Mouse (Mus musculus) G1E (cell line): ENCODE data around the gene Grin2c. TPM values are rescaled to one million over a fixed set of nuclear protein-coding genes. Genes with fewer than 3 reads are reported as not detected.

ENCODE experiments used
- ATAC-seq: 2 replicates; pipeline ENCODE4 v1.8.0; 2016; ENCODE audit warnings: mild to moderate bottlenecking; ENCODE audit not compliant: insufficient number of reproducible peaks, poor library complexity, low FRiP score, severe bottlenecking; ENCODE audit errors: extremely low read depth
- DNase-seq: peaks from one replicate; pipeline ENCODE4 v3.0.0; 2012; ENCODE audit warnings: low spot score
- H3K27me3 ChIP-seq: 2 replicates; pipeline ENCODE4 v1.6.1; 2012; ENCODE audit warnings: mild to moderate bottlenecking, low read length, inconsistent platforms; ENCODE audit not compliant: insufficient read depth
- H3K36me3 ChIP-seq: replicated peaks from 2 replicates; pipeline ENCODE3; 2012; ENCODE audit warnings: mild to moderate bottlenecking, inconsistent platforms
- H3K4me1 ChIP-seq: 2 replicates; pipeline ENCODE4 v1.6.1; 2012; ENCODE audit warnings: low read depth, low read length, inconsistent platforms, mixed read lengths; ENCODE audit not compliant: insufficient read depth
- H3K4me3 ChIP-seq: 2 replicates; pipeline ENCODE4 v1.5.1; 2012; ENCODE audit warnings: low read depth, mild to moderate bottlenecking, inconsistent platforms, low read length, moderate library complexity, mixed read lengths
- H3K9me3 ChIP-seq: replicated peaks from 2 replicates; pipeline ENCODE4 v1.6.1; 2012; ENCODE audit warnings: inconsistent platforms
- CTCF ChIP-seq: IDR thresholded peaks from 2 replicates; pipeline ENCODE4 v1.5.1; 2012; ENCODE audit warnings: low read depth, low read length, inconsistent platforms, mixed read lengths
- GATA1 ChIP-seq: IDR thresholded peaks from 2 replicates; pipeline ENCODE4 v1.6.1; 2012; ENCODE audit warnings: borderline replicate concordance, low read length, inconsistent platforms, mixed read lengths
- GATA2 ChIP-seq: IDR thresholded peaks from 2 replicates; pipeline ENCODE4 v1.6.1; 2012; ENCODE audit warnings: low read depth, low read length, inconsistent platforms, borderline replicate concordance
- POLR2AphosphoS5 ChIP-seq: IDR thresholded peaks from 2 replicates; pipeline ENCODE4 v1.6.1; 2012; ENCODE audit warnings: low read depth, low read length, inconsistent platforms; ENCODE audit not compliant: insufficient replicate concordance
- TAL1 ChIP-seq: conservative IDR thresholded peaks from 2 replicates; pipeline ENCODE4 v1.6.1; 2012; ENCODE audit warnings: low read depth, low read length, inconsistent platforms, mixed read lengths
- polyA plus RNA-seq: library from polyadenylated mRNA; stranded (reverse); fragments of >175 nt; gene quantifications from 2 replicates; pipeline ENCODE4 v1.2.3, GENCODE M21; 2012
- total RNA-seq, 2 experiments: library from RNA; stranded (forward) in 1 of 2; stranded (reverse) in 1 of 2; fragments of 200-1000 nt in 1 of 2; fragments of >200 nt in 1 of 2; fragmentation: Nextera tagmentation in 1 of 2; gene quantifications; 2 replicates each; pipeline ENCODE4 v1.2.3; 2014 to 2017

Grin2c gene
- total and polyA plus RNA-seq, 3 experiments = 0.53 TPM; not detected in 2

- H3K9me3 ChIP-seq = peaks cover 5% of the 10 kb centered on the region; the same call in 1 of the 2 replicates
- TF ChIP-seq POLR2AphosphoS5 = no peak
- no peak for TF ChIP-seq GATA2
- TF ChIP-seq GATA1 = no peak
- TF ChIP-seq TAL1 = no peak
- TF ChIP-seq CTCF = no peak
- ATAC-seq (0 out of 2 replicates have a peak, but pooled peaks have one; percentile 9), DNase-seq (no peak)
- H3K27me3 ChIP-seq = peaks cover 20% of the 10 kb centered on the region; the same call in 1 of the 2 replicates
- no peak overlapping the region for H3K4me3 ChIP-seq
- peaks cover 72% of the 10 kb centered on the region for H3K36me3 ChIP-seq
- peaks cover 44% of the 10 kb centered on the region for H3K4me1 ChIP-seq
Observed at GRCm38 (mm10) chr11:115269330-115270066, 2.5 kb upstream of the Grin2c start.

DNA sequence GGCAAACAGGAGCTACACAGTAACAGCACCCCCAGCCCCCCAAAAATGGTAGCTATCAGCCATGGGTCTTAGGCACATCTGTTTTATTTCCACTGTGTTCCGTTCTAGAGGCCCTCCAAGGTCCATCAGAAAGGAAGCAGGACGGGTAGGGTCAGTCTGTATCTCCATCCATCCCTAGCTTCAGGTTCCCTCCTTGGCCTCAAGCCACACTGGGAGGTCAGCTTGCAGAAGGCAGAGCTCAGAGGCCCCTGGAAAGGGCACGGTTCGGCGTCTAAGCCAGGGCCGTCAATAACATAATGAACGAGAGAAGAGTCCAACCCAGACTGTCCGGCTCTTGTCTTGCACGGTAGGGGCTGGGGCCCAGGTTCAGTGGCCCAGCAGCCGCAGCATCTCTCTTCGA, 915 bp upstream of the Grin2c start:
- H3K4me1 ChIP-seq = peaks cover 30% of the 10 kb centered on the region
- H3K9me3 ChIP-seq = peaks cover 5% of the 10 kb centered on the region; the same call in 1 of the 2 replicates
- TF ChIP-seq GATA2 (no peak), GATA1 (no peak), CTCF (no peak), TAL1 (no peak), POLR2AphosphoS5 (no peak)
- peaks cover 56% of the 10 kb centered on the region for H3K36me3 ChIP-seq
- DNase-seq (no peak), ATAC-seq (no peak)
- H3K4me3 ChIP-seq = no peak overlapping the region
- H3K27me3 ChIP-seq = peaks cover 26% of the 10 kb centered on the region

- Histone ChIP-seq H3K9me3 (peaks cover 5% of the 10 kb centered on the region; the same call in 1 of the 2 replicates), H3K4me3 (no peak overlapping the region), H3K36me3 (peaks cover 40% of the 10 kb centered on the region), H3K27me3 (peaks cover 39% of the 10 kb centered on the region), H3K4me1 (peaks cover 21% of the 10 kb centered on the region)
- TF ChIP-seq CTCF (no peak), GATA1 (no peak), TAL1 (no peak), GATA2 (no peak), POLR2AphosphoS5 (no peak)
- ATAC-seq (no peak), DNase-seq (no peak)
Observed at GRCm38 (mm10) chr11:115266400-115266778, 654 bp downstream of the Grin2c start.

GRCm38 (mm10) chr11:115265771-115266399, 1.2 kb downstream of the Grin2c start:
- Histone ChIP-seq H3K27me3 (peaks cover 44% of the 10 kb centered on the region), H3K36me3 (peaks cover 35% of the 10 kb centered on the region), H3K4me1 (peaks cover 16% of the 10 kb centered on the region), H3K9me3 (peaks cover 5% of the 10 kb centered on the region; the same call in 1 of the 2 replicates), H3K4me3 (no peak overlapping the region)
- no peak for TF ChIP-seq CTCF
- no peak for TF ChIP-seq GATA2
- TF ChIP-seq POLR2AphosphoS5 = no peak
- no peak for TF ChIP-seq GATA1
- TF ChIP-seq TAL1 = no peak
- ATAC-seq (no peak), DNase-seq (no peak)

DNA sequence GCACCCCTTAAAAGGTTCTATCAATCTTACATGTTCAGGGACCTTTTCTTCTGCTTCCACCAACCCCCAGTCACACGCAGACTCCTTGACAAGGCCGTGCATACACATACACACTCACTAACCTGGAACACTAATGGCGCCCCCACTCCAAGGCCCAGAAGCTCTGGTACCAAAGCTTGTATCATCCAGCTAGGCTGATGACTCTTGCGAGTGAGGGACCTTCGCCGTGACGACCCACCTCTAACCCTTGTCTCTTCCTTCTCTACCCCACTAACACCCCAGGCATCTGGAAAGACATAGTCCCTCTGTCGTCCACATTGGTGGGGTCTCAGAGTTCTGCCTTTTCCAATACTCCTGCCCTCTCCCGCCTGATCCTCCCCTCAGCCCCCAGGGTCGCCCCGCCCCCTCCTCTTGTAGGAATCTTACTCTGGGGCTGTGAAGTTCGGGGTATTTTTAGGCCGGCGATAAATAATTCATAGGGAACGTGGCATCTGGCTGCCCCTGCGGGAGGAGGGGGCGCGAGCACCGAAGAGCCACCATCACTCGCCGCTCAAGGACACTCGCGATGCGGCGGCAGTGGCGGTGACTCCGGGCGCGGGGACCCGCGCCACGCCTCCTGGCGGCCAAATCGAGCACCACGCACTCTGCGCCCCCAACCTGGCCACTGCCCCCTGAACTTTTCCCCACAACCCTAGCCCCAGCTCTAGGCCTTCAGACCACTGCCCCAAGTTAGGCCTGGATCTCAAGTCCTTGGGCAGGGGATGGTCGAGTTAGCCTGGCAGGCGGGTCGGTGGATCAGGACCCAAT, 2.0 kb downstream of the Grin2c start:
- ATAC-seq (no peak), DNase-seq (no peak)
- H3K9me3 ChIP-seq = peaks cover 5% of the 10 kb centered on the region; the same call in 1 of the 2 replicates
- H3K4me3 ChIP-seq = no peak overlapping the region
- TF ChIP-seq TAL1 (no peak), GATA2 (no peak), CTCF (no peak), GATA1 (no peak), POLR2AphosphoS5 (no peak)
- H3K27me3 ChIP-seq = peaks cover 52% of the 10 kb centered on the region
- H3K36me3 ChIP-seq = peaks cover 28% of the 10 kb centered on the region
- peaks cover 9% of the 10 kb centered on the region for H3K4me1 ChIP-seq
